Mouse (Mus musculus) E14TG2a.4 (cell line): ENCODE results near the gene Usp49.

Experiments
- CTCF ChIP-seq: conservative IDR thresholded peaks from 2 replicates; pipeline ENCODE4 v1.5.1; 2014; ENCODE audit warnings: low read length
- NANOG ChIP-seq: IDR thresholded peaks from 2 replicates; pipeline ENCODE4 v1.6.1; 2014; ENCODE audit warnings: borderline replicate concordance, low read length, mixed read lengths
- POU5F1 ChIP-seq: IDR thresholded peaks from 2 replicates; pipeline ENCODE4 v1.6.1; 2014; ENCODE audit warnings: low read length, borderline replicate concordance

GRCm38 (mm10) chr17:47699055-47699454 lies 68.6 kb downstream of the Usp49 start:
- no peak for TF ChIP-seq CTCF
- TF ChIP-seq NANOG: no peak
- TF ChIP-seq POU5F1: no peak
